Mouse (Mus musculus) limb, embryonic 15.5 days (tissue): ENCODE measurements around the gene Hes1. TPM values are rescaled to one million over a fixed set of nuclear protein-coding genes. Genes with fewer than 3 reads are reported as not detected.

Experiments
- ATAC-seq: fragments of 200-750 bp; cut with Nextera tagmentation; 2 replicates; pipeline ENCODE4 v1.8.0; 2017; ENCODE audit warnings: low read depth, moderate TSS enrichment; ENCODE audit not compliant: insufficient number of reproducible peaks, low FRiP score, low TSS enrichment
- H3K27ac ChIP-seq: fragments of 300-500 bp; sonication (generic); 2 replicates; pipeline ENCODE4 v1.5.1; 2015; ENCODE audit warnings: moderate library complexity, mild to moderate bottlenecking, inconsistent platforms
- H3K27me3 ChIP-seq: fragments of 300-500 bp; sonication (generic); 2 replicates; pipeline ENCODE4 v1.6.1; 2015; ENCODE audit warnings: inconsistent platforms
- H3K36me3 ChIP-seq: fragments of 300-500 bp; sonication (generic); 2 replicates; pipeline ENCODE4 v1.6.1; 2015; ENCODE audit warnings: inconsistent platforms
- H3K4me1 ChIP-seq: fragments of 300-500 bp; sonication (generic); 2 replicates; pipeline ENCODE4 v1.6.1; 2015; ENCODE audit warnings: inconsistent platforms
- H3K4me2 ChIP-seq: fragments of 300-500 bp; sonication (generic); 2 replicates; pipeline ENCODE4 v1.6.1; 2015; ENCODE audit warnings: mild to moderate bottlenecking, inconsistent platforms
- H3K4me3 ChIP-seq: fragments of 300-500 bp; sonication (generic); 2 replicates; pipeline ENCODE4 v1.5.1; 2015; ENCODE audit warnings: mild to moderate bottlenecking, inconsistent platforms
- H3K9ac ChIP-seq: fragments of 300-500 bp; sonication (generic); 2 replicates; pipeline ENCODE4 v1.6.1; 2015; ENCODE audit warnings: inconsistent platforms
- H3K9me3 ChIP-seq: fragments of 300-500 bp; sonication (generic); 2 replicates; pipeline ENCODE4 v1.6.1; 2016; ENCODE audit warnings: inconsistent platforms
- WGBS: fragments of 180-500 bp; shearing (Covaris S2); methylation state at CpG from one replicate; pipeline ENCODE4 v1.1.7; 2015; 5-methylcytosine and 5-hydroxymethylcytosine counted together
- polyA plus RNA-seq: library from polyadenylated mRNA; unstranded; fragments of >200 nt; fragmentation: Nextera tagmentation; extraction: Ambion mirVana; gene quantifications from 2 replicates; pipeline ENCODE4 v1.2.1, GENCODE M21; 2015

Hes1 gene
- 55.3 and 60.5 TPM in 2 replicates for polyA plus RNA-seq

DNA sequence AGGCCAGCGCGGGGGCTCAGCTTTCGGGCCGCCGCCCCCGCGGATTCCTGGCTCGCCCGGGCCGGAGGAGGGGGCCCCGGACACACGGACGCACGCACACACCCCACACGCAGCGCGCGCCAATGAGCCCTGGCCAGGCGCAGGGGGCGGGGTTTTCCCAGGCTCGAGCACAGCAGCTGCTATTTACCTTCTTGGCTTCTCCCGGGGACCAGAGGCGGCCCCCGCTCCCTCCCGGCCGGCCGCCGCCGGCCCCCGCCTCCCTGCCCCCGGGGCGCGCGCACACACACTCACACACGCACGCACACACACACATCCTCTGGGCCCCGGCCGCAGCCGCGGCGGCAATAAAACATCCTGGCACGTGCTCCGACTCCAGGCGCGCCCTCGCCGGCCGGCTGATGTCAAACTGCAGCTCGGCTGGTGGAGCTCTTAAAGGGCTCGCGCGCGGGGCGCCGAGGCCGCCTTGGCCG is at the start of gene Hes1:
Gene Hes1, plus strand, starts transcription at position 401 of the 470 bp plus-strand sequence.
- peak within 1 kb of the TSS; percentile 90 for H3K4me2 ChIP-seq
- peaks cover 58% of the 10 kb centered on the region for H3K4me1 ChIP-seq
- H3K9ac ChIP-seq = peak within 1 kb of the TSS; percentile 67
- ATAC-seq = peak; percentile 83
- H3K27ac ChIP-seq = peak within 1 kb of the TSS; percentile 98
- H3K36me3 ChIP-seq = no peaks in the 10 kb centered on the region
- no peaks in the 10 kb centered on the region for H3K9me3 ChIP-seq
- WGBS = under 1% methylated on average over 56 of the region's 57 CpGs
- H3K27me3 ChIP-seq = peaks cover 4% of the 10 kb centered on the region; the same call in 1 of the 2 replicates
- peak within 1 kb of the TSS; percentile 65 for H3K4me3 ChIP-seq

GRCm38 (mm10) chr16:30016064-30016463 is 48.1 kb upstream of the Hes1 start:
- Histone ChIP-seq H3K27ac (no peak overlapping the region), H3K36me3 (no peaks in the 10 kb centered on the region), H3K4me1 (peaks cover 41% of the 10 kb centered on the region), H3K9me3 (no peaks in the 10 kb centered on the region), H3K27me3 (no peaks in the 10 kb centered on the region), H3K4me3 (no peak overlapping the region), H3K9ac (no peak overlapping the region), H3K4me2 (no peak overlapping the region)
- ATAC-seq = no peak
- WGBS = 37% methylated on average over 3 of the region's 3 CpGs

DNA sequence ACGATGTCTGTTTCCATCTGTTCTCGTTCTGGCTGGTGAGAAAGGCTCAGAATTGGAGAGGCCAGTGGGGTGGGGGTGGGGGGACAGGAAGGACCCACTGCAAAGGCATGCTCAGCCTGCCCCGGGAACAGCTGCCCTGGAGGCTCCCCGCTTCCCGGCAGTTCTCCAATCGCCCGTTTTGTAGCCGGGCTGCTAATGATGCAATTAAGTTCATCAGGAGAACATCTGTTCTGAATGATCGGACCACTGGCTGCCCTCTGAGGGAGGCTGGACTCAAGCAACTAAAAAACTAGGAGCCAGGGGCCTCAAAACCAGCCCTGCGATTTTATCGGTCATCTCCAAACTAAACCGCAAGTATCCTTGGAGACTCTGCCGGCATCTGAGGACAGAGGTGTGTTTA is 44.1 kb upstream of the Hes1 start:
- ATAC-seq = no peak
- 8% methylated on average over 13 of the region's 13 CpGs for WGBS
- H3K9ac ChIP-seq = no peak overlapping the region
- peaks cover 64% of the 10 kb centered on the region for H3K4me1 ChIP-seq
- 0 out of 2 replicates have a peak overlapping the region, but pooled peaks have one; percentile 10 for H3K4me2 ChIP-seq
- H3K9me3 ChIP-seq = no peaks in the 10 kb centered on the region
- H3K36me3 ChIP-seq = no peaks in the 10 kb centered on the region
- H3K4me3 ChIP-seq = no peak overlapping the region
- H3K27ac ChIP-seq = no peak overlapping the region; the same call in 1 of the 2 replicates
- H3K27me3 ChIP-seq = no peaks in the 10 kb centered on the region

DNA sequence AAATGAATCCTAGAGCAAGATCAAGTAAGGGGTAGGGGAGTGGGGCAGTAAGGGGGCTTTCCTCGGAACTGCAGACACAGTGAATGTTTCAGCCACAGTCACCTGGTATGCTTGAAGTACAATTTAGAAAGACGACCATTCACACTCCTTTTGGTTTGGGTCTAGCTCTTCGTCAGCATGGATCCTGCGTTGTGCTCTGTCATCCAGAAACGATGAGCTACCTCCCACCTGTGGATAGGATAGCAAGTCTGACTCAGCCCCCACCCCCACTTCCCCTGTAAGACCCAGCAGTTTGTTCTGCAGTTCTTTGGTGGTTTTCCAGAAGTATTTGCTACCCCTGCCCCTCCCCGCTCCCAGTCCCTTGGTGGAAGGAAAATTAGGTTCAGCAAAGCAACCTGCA is 41.8 kb upstream of the Hes1 start:
- 57% methylated on average over 6 of the region's 6 CpGs for WGBS
- H3K27me3 ChIP-seq = no peaks in the 10 kb centered on the region
- no peaks in the 10 kb centered on the region for H3K36me3 ChIP-seq
- 0 out of 2 replicates have a peak overlapping the region, but pooled peaks have one; percentile 33 for H3K27ac ChIP-seq
- H3K9me3 ChIP-seq = no peaks in the 10 kb centered on the region
- H3K4me2 ChIP-seq = no peak overlapping the region
- H3K9ac ChIP-seq = no peak overlapping the region
- no peak for ATAC-seq
- peaks cover 55% of the 10 kb centered on the region for H3K4me1 ChIP-seq
- no peak overlapping the region for H3K4me3 ChIP-seq

DNA sequence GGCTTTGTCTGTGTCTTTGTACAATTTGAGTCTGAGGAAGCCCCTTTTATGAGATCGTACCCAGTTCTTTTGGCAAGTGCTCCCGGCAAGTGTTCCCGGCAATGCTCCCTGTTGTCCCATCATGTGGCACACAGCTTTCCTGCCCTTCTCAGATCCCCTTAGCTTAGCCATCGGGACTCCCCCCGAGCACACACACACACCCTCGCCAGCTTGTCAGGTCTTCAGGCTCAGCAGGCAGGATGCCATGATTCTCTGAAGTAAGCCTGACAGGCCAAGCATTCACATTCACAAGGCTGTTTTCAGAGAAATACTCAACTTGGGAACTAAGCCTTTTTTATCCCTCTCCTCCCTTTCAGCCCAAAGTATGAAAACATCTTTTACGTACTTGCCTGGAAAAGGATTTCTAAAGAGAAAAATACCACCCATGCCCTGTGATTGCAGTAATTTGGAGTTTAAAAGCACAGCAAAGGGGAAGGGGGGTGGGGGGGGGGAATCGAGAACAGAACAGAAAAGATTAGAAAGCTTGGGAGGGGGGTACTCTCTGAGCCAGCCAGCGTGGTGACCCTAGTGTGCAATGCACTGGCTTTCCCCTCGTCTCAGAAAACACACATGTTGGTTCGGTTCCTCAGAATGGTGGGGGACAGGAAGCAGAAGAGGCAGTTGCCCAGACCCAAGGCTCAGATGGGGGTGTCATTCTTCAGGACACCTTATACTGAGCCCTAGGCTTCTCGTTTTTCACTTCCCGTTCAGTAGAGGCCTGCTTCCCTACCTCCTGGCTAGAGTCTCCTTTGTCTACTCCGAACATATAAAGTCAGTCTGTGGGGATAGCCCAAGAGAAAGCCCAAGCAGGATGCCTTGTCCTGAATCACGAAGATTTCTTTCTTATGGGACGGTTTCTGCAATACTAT is 41.0 kb upstream of the Hes1 start:
- Histone ChIP-seq H3K36me3 (no peaks in the 10 kb centered on the region), H3K9ac (no peak overlapping the region), H3K4me3 (no peak overlapping the region), H3K4me2 (0 out of 2 replicates have a peak overlapping the region, but pooled peaks have one; percentile 10), H3K27ac (peak overlapping the region; percentile 33; the same call in 1 of the 2 replicates), H3K4me1 (peaks cover 56% of the 10 kb centered on the region), H3K9me3 (no peaks in the 10 kb centered on the region), H3K27me3 (no peaks in the 10 kb centered on the region)
- ATAC-seq = no peak
- WGBS = 41% methylated on average over 16 of the region's 16 CpGs

- Histone ChIP-seq H3K4me2 (no peak overlapping the region), H3K9me3 (no peaks in the 10 kb centered on the region)
- 39% methylated on average over 9 of the region's 9 CpGs for WGBS
Observed at GRCm38 (mm10) chr16:30024681-30025262, 39.4 kb upstream of the Hes1 start.

GRCm38 (mm10) chr16:30028184-30028583 is 36.0 kb upstream of the Hes1 start:
- Histone ChIP-seq H3K4me1 (peaks cover 27% of the 10 kb centered on the region), H3K27me3 (no peaks in the 10 kb centered on the region), H3K27ac (no peak overlapping the region), H3K4me3 (no peak overlapping the region), H3K4me2 (no peak overlapping the region), H3K36me3 (no peaks in the 10 kb centered on the region), H3K9ac (no peak overlapping the region), H3K9me3 (no peaks in the 10 kb centered on the region)
- ATAC-seq = no peak
- 29% methylated on average over 6 of the region's 6 CpGs for WGBS

More at GRCm38 (mm10) chr16:30024681-30025262, 39.4 kb upstream of the Hes1 start:
- no peak overlapping the region for H3K4me3 ChIP-seq
- no peak overlapping the region for H3K27ac ChIP-seq
- H3K4me1 ChIP-seq = peaks cover 46% of the 10 kb centered on the region
- H3K27me3 ChIP-seq = no peaks in the 10 kb centered on the region
- no peaks in the 10 kb centered on the region for H3K36me3 ChIP-seq
- peak; percentile 26; the same call in 1 of the 2 replicates for ATAC-seq
- no peak overlapping the region for H3K9ac ChIP-seq

DNA sequence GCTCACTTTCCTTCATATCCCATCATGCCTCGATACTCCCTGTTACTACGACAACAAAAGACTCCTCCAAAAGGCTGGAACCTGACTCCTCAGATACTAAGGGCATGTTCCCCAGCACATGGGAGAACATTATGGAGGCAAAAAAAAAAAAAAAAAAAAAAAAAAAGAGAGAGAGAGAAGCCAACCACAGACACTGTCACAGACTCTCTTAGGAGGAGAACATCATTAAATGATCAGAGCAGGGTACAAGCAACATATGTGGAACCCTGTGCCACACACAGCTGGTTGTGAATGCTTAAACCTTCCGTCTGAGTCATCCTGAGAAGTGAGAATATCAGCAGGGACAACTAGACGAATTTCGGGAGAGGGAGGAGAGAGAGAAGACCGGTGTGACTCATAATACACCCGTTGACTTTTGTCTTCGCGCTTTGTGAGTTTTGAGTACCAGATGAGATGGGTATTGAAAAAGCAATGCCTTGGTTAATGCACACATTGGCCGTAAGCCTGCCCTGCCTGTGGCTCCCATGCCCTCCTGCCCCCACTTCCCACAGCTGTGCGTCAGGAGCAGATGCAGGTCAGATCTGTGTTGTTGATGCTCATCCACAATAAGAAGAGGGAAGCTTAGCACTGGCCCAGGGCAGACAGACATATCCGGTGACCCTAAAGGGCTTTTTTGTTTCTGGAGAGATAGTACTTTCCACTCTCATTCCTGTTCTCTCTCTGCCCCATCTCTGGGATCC is 34.8 kb upstream of the Hes1 start:
- Histone ChIP-seq H3K9me3 (no peaks in the 10 kb centered on the region), H3K27ac (no peak overlapping the region), H3K27me3 (no peaks in the 10 kb centered on the region), H3K4me2 (no peak overlapping the region), H3K4me3 (no peak overlapping the region), H3K9ac (no peak overlapping the region), H3K36me3 (no peaks in the 10 kb centered on the region), H3K4me1 (peaks cover 21% of the 10 kb centered on the region)
- WGBS = 72% methylated on average over 12 of the region's 12 CpGs
- ATAC-seq = no peak

DNA sequence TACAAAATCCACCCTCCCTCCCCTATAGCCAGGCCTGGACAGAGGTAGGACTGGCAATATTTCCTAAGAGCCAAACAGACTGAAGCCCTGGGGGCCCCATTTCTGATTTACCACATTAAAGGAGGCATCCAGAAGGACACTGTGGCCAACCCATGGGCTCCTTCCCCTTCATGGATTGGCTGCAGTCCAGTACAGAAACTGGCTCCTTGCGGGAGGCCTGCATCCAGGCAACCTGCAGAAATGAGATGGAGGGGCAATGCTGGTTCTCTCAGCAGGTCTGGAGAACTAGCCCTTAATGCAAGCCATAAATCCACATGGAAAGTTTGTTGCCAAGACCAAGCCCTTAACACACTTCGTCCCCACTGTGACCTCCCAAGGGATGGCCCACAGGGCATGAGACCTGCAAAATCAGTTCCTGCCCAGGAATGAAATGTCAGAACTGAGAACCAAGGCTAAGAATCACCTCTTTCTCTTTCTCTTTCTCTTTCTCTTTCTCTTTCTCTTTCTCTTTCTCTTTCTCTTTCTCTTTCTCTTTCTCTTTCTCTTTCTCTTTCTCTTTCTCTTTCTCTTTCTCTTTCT is 31.8 kb upstream of the Hes1 start:
- H3K9me3 ChIP-seq = no peaks in the 10 kb centered on the region
- H3K4me2 ChIP-seq = no peak overlapping the region
- H3K27ac ChIP-seq = no peak overlapping the region
- no peak overlapping the region for H3K9ac ChIP-seq
- H3K4me3 ChIP-seq = no peak overlapping the region
- WGBS = 42% methylated on average over 2 of the region's 2 CpGs
- no peaks in the 10 kb centered on the region for H3K36me3 ChIP-seq
- H3K27me3 ChIP-seq = no peaks in the 10 kb centered on the region
- peaks cover 22% of the 10 kb centered on the region for H3K4me1 ChIP-seq
- no peak for ATAC-seq

DNA sequence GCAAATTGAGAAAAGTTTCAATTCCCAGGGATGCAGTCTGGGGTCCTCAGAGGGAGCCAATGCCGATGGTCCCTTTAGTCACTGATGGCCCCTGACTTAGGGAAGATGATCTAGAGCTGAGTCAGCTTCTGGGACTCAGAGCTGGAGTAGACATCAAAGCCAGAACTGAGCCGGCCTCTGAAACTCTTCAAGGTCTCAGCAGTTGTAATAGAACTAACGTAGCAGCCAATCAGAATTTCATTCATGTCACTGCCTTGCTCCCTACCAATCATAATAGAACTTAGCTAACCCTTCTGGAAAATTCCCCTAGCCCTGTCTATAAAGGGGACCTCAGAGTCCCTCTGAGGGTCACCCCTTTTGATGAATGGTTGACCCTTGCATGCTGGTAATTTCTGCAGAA is 30.8 kb upstream of the Hes1 start:
- no peak overlapping the region for H3K4me3 ChIP-seq
- H3K9me3 ChIP-seq = no peaks in the 10 kb centered on the region
- peaks cover 19% of the 10 kb centered on the region for H3K4me1 ChIP-seq
- WGBS = 73% methylated on average over 3 of the region's 3 CpGs
- H3K27ac ChIP-seq = no peak overlapping the region
- no peak for ATAC-seq
- H3K9ac ChIP-seq = no peak overlapping the region
- H3K27me3 ChIP-seq = no peaks in the 10 kb centered on the region
- H3K36me3 ChIP-seq = no peaks in the 10 kb centered on the region
- H3K4me2 ChIP-seq = no peak overlapping the region

DNA sequence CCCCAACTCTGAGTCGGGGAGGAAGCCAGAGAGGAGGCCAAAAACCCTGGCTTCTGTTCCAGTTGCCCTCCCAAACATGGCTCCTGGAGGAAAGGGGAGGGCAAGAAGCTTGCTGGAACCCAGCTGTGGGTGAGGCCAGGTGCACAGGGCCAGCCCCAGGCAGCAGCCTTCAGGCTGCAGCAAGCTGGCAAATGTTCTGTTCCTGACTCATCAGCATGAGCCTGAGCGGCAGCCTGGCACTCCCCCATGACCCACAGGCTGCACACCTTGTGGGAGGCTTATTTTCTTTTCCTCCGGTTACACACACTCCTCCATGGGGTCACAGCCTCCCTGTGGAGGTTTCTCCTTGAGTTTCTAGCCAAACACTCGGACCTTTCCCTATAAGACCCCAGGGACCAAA is 30.2 kb upstream of the Hes1 start:
- no peak overlapping the region for H3K4me2 ChIP-seq
- no peak overlapping the region for H3K9ac ChIP-seq
- H3K4me1 ChIP-seq = peaks cover 25% of the 10 kb centered on the region
- ATAC-seq = no peak
- no peak overlapping the region for H3K4me3 ChIP-seq
- WGBS = 37% methylated on average over 4 of the region's 4 CpGs
- H3K27ac ChIP-seq = no peak overlapping the region
- H3K27me3 ChIP-seq = no peaks in the 10 kb centered on the region
- H3K36me3 ChIP-seq = no peaks in the 10 kb centered on the region
- H3K9me3 ChIP-seq = no peaks in the 10 kb centered on the region
